Mouse (Mus musculus) gastrocnemius, postnatal 25 days (tissue): ENCODE results near the gene Folr2. TPM values are rescaled to one million over a fixed set of nuclear protein-coding genes. Genes with fewer than 3 reads are reported as not detected.
A peak's percentile ranks its signal among the peaks of the same experiment; 100 is the strongest.

ENCODE experiments used
- DNase-seq: peaks from one replicate; pipeline ENCODE4 v3.0.0; 2022
- long read RNA-seq, 2 experiments: library from polyadenylated mRNA; stranded (forward); transcript quantifications; one replicate each; pipeline ENCODE4 v2.0.0; 2021
- total RNA-seq, 2 experiments: library from RNA; stranded (reverse); gene quantifications; 1 replicate in 1 of 2; 2 replicates in 1 of 2; pipeline ENCODE4 v1.2.3; 2021

The Folr2 gene
- total RNA-seq: 1 to 10 TPM; 2.0 to 5.4 TPM
- long read RNA-seq, experiment 1, partial matches to known transcripts: 0 of 5 reads
- long read RNA-seq, experiment 1, other reads (novel, unspliced or antisense): 2 of 5 reads
- long read RNA-seq, experiment 2, partial matches to known transcripts: 1 of 4 reads
- long read RNA-seq, experiment 2, other reads (novel, unspliced or antisense): 1 of 4 reads

DNA sequence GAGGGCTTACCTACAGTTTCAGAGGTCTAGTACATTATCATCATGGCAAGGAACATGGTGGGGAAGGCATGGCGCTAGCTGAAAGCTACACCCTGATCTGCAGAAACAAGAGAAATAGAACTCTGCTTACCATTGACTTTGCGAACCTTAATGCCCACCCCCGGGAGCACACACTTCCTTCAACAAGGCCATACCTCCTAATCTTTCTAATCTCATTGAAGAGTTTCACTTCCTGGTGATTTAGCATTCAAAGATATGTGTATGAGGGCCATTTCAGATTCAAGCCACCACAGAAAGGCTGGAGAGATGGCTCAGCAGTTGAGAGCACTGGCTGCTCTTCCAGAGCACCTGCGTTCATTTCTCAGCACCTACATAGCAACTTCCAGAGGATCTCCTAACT is at the start of gene Folr2:
Gene Folr2 (minus strand): TSS at position 101 of the 400 bp plus-strand sequence.
- no peak for DNase-seq

- no peak for DNase-seq
Measured at GRCm38 (mm10) chr7:101906696-101907095, 49.7 kb upstream of the Folr2 start.

DNA sequence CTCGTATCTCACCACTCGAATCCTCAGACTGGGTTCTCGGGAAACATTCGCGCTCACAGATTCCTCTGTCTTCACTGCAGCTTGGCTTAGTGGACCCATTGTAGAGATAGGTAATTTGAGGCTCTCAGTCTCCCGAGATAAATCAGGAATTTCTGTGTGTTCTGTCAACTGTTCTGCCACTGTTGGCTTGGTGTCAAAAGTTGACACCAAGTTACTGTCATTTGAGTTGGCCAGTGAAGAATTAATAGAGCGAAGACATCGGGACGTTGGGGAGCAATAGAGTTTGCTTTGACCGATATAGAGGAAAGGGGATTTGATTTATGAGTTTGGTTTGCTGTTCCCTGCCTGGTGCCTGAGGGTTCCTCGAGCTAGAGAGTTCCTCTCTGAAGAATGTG is 49.3 kb upstream of the Folr2 start, which contains the start of gene Tomt:
Gene Tomt (minus strand): TSS at position 73 of the 395 bp plus-strand sequence.
- no peak for DNase-seq

DNA sequence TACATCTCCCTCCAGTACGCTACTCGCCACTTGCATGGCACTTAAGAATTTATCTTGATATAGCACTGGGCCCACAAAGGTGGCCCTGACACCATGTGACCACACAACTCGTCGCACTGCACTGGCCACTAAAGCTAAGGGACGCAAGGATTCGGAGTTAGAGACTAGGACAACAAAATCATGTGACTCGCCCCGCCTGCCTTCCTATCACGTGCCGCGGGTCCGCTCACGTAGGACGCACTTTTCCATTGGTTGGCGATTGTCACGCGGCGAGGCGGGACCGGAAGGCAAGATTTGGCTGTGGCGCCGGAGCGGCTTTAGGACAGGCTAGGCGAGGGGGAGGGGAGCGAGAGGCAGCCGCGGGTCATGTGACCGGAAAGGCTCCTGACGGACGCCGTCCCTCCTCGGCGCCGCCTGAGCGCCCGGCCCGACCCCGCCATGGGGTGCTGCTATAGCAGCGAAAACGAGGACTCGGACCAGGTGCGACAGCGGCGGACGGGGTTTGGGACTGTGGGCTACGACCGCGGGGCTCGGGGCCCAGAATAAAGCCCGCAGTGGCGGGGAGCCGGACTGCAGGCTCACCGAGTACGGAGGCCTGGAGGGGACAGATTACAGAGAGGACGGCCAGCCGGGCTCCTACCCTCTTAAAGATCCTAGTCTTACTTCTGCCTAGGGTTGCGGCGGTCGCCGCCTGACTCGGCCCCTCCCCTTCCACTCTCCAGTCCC is 48.7 kb upstream of the Folr2 start, which contains the start of gene Lamtor1:
Gene Lamtor1 (plus strand): TSS at position 344 of the 726 bp plus-strand sequence.
- DNase-seq: peak; percentile 99

GRCm38 (mm10) chr7:101902846-101903245 is 45.9 kb upstream of the Folr2 start:
- no peak for DNase-seq

GRCm38 (mm10) chr7:101901969-101902368 is 45.0 kb upstream of the Folr2 start:
- DNase-seq: no peak

DNA sequence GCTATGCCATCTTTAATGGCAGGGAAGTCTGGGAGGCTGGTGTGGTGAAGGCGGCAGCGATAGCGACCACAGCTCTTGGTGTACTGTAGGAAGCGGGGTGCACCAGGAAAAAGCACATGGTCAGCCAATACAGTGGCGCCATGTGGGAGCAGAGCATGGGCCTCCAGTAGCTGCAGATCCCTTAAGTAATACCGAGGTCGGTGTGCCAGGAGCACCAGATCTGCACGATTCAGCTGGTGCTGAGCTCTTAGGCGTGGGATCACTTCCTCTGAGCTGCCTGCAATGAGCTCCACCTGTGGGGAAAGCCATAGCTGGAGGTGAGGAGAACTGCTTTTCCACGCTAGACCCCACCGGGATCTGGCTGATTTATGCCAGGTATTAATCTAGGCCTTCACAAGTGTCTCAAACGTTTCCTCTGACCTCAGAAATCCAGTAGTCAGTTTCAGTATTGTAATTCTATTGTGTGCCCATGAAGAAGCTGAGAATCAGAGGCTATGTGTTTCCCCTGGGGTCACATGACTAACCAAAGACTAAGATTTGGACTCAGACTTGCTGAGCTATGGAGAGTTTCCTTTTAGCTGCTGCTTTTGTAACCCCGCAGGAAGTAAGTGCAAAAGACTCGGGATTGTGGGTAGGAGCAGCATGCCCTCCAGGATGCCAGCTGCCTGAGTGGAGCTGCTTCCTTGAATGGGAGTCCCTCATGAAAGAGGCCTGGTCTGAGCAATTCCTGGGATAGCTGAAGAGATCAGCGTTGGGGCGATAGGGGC is 43.5 kb upstream of the Folr2 start:
- no peak for DNase-seq

GRCm38 (mm10) chr7:101896104-101897066 is 39.4 kb upstream of the Folr2 start:
- DNase-seq: peak; percentile 95

GRCm38 (mm10) chr7:101895695-101896094 is 38.7 kb upstream of the Folr2 start:
- no peak for DNase-seq

- no peak for DNase-seq
Measured at GRCm38 (mm10) chr7:101888460-101888859, 31.5 kb upstream of the Folr2 start.

- DNase-seq: no peak
Measured at GRCm38 (mm10) chr7:101886274-101886673, 29.3 kb upstream of the Folr2 start.

GRCm38 (mm10) chr7:101884160-101884559 is 27.2 kb upstream of the Folr2 start:
- no peak for DNase-seq

DNA sequence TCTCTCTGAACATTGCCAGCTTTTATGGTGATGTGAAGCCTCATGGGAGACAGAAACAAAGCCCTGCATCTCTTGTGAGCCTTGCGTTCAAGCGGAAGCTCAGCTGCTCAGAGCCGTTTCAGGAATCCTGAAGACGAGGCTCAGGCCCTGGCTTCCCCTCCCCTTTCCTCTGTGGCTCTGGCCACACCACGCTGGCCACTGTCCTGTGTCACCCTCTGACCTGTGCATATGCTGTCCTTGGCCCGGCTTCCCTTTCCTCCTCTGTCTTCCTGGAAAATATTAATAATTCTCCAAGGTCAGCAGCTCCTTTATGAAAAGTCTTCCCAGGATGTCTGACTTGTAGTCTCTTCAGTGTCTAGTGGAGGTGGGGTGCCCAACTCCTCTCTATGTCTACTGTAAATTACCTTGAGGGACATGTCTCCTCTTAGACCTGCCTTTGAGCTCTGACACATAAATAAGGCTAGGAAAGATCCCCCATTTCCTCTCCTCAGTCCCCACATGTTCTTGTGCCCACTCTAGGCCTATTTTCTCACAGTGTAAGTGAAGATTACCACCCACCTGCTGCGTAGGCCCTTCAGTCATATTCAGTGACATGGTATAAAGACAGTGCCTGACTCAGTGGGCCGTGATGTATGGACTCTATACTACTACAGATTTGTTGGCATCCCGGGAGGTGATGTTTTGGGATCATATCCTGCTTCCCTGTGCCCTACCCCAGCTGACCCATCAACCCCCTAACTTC is 25.6 kb upstream of the Folr2 start:
- no peak for DNase-seq

GRCm38 (mm10) chr7:101880855-101881254 is 23.9 kb upstream of the Folr2 start:
- no peak for DNase-seq

GRCm38 (mm10) chr7:101875978-101876377 is 19.0 kb upstream of the Folr2 start:
- DNase-seq: no peak

DNA sequence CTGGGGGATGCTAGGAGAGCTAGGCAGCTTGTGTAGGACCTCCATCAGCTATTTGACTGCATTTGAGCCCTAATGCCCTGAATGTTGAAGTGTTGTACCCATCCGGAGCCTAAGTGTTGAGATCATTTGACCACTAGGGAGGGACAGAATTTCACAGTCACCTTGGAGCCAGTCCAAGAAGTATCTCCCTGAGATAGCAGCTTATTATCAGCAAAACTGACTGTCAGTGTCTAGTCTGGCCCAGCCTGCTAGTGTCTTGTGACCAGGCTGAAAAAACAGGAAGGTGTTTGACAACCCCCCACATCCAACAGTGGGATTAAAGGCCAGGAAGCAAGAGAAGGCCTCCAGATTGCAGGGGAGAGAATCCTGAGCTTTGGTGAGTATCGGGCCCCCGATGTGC is 14.3 kb upstream of the Folr2 start:
- DNase-seq: no peak

DNA sequence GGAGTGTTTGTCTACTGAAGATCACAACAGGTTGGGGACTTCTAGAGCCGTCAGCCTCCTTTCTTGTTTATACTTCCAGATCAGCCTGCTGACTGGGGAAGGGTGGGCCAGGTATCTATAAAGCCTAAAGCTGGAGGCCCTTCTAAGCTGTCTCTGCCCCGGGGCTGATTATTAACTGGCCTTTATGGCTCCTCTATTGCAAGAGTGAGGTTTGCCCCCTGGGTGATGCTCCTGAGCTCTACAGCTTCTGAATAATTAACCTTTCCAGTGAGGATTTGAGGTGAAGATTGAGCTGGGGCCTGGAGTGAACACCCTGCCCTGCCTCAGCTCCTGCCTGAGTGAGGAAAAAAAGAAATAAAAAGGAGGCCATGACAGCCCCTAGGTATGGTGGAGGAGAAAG is 13.6 kb upstream of the Folr2 start, which contains the start of gene Folr1:
Gene Folr1 (minus strand): TSS at position 160 of the 400 bp plus-strand sequence.
- DNase-seq: no peak

- no peak for DNase-seq
Measured at GRCm38 (mm10) chr7:101869163-101869500, 12.1 kb upstream of the Folr2 start.

DNA sequence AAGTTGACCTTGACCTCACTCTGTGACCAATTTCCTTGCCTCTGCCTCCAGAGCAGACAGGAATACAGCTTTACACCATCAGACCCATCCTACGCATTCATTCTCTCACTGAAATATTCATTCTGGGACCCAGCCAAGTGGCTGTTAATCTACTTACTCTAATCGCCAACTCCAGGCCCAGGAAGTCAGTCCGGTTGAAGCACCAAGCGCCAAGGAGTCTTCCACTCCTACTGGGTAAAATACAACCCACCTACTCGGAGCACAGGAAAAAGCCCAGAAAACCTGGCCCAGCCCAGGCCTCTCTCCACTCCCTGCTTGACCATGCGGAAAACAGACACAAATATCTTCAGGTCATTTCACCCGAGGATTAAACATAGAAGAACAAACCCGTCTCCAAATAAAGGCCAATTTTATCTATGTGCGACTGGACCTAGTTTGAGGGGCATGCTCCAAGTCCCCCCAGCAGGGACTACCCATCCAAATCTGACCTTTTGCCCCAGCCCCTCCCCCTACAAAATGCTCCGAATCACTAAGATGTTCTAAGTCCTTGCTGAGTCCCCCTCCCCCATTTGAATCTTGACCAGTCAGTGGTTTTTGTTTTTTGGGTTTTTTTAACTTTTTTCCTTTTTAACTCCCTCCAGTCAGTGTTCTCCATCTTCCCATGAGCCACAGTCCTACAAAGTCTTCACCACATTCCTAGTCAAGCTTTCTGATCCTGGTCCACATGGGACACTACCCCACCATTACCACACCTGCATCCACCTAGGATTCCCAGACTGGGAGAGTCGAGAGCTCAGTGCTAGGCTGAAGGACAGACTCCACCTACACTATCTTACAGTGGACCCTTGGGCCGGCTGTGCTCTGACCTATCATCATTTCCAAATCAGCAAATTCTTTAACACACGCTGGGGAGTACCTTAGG is 11.5 kb upstream of the Folr2 start:
- no peak for DNase-seq

GRCm38 (mm10) chr7:101867482-101867881 is 10.5 kb upstream of the Folr2 start:
- no peak for DNase-seq
